Mouse (Mus musculus) c-Kit-positive CD71-positive TER-119-negative erythroid progenitor cells, embryonic 14.5 days (primary cell): ENCODE results near the gene Gm40193.

Experiments used
- DNase-seq: peaks from one replicate; pipeline ENCODE4 v3.0.0-alpha.2; 2013; ENCODE audit warnings: low read depth

The Gm40193 gene

DNA sequence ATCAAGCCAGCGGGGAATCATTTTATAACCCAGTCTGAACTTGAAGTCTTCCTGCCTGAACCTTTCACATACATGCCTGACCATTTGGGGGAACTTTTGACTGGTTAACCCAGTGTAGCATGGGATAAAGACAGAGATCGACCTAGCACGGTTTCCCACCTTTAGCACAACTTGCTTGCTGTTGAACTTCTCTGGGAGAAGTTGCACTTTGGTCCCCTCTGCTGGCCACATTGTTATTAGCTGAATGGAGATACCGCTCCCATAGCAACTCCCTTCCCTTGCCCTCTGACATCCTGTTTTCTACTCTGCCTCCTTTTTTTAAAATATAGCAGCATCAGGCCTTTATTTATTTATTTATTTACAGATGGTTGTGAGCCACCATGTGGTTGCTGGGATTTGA, 26.4 kb downstream of the Gm40193 start:
- DNase-seq = no peak

GRCm38 (mm10) chr11:70504970-70505369, 27.8 kb downstream of the Gm40193 start, which contains the start of gene Tm4sf5:
Gene Tm4sf5 (plus strand): TSS chr11:70505244.
- DNase-seq = no peak

GRCm38 (mm10) chr11:70502018-70502417, 30.7 kb downstream of the Gm40193 start:
- no peak for DNase-seq

- no peak for DNase-seq
Measured at GRCm38 (mm10) chr11:70500476-70500812, 32.3 kb downstream of the Gm40193 start.

DNA sequence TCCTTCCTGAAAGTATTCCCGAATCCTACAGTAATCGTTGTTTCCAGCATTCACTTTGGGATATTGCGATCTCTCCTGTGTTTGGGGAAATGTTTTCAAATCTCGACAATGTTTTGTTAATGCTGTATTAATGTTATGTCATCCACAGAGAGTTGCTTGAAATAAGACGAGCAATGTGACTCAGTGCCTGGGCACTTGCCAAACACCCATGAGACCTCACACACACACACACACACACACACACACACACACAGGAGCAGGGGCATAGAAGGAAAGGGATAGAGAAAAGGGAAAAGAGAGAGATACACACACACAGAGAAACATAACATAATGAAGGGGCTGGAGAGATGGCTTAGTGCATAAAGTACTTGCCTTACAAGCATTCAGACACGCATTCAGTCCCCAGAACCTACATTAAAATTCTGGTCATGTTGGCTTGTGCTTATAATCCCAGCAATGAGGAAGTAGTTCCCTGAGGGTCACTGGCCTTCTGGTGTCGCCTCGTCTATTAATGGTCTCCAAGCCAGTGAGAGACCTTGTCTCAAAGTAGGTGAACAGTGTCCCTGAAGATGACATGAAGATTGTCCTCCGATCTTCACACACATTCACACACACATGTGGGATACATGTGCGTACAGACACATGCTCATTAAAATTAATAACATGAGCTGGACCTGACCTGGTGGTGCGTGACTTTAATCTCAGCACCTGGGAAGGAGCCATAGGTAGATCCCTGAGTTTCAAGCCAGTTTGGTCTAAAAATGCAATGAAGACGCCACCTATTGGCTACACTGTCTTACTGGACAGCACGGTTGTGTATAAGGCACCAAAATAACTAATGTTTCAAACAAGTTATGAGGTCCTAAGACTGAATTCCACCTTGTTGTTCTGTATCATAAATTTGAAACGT, 32.9 kb downstream of the Gm40193 start:
- no peak for DNase-seq

GRCm38 (mm10) chr11:70489684-70490083, 43.1 kb downstream of the Gm40193 start:
- no peak for DNase-seq

GRCm38 (mm10) chr11:70489138-70489537, 43.6 kb downstream of the Gm40193 start:
- DNase-seq = no peak

GRCm38 (mm10) chr11:70487816-70488215, 44.9 kb downstream of the Gm40193 start:
- DNase-seq = no peak

DNA sequence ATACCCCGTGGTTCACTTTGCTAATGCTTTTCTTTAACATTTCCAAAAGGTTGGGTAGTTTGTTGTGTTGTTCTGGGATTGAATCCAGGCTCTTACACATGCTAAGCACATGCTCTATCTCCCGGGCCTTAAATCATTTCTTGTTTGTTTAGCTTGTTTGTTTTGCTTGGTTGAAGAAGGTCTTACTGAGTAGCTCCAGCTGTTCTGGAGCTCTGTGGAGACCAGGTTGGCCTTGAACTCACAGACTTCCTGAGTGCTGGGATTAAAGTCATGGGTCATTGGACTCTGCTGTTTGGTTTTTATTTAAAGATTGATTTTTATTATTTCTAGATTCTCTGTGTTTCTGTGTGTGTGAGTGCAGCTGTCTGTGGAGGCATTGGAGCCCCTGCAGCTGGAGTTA, 47.2 kb downstream of the Gm40193 start:
- no peak for DNase-seq
